Mouse (Mus musculus) C2C12 (cell line): ENCODE results near the gene Cuedc2.

ENCODE experiments used
- CTCF ChIP-seq: IDR thresholded peaks from one replicate; pipeline ENCODE4 v1.5.1; 2011; ENCODE audit not compliant: control insufficient read depth, insufficient read depth, insufficient read length
- MAX ChIP-seq: IDR thresholded peaks from one replicate; pipeline ENCODE4 v1.6.1; 2011; ENCODE audit warnings: mild to moderate bottlenecking, control low read depth
- MYOG ChIP-seq: IDR thresholded peaks from one replicate; pipeline ENCODE4 v1.6.1; 2011; ENCODE audit not compliant: control insufficient read depth, insufficient read length; ENCODE audit errors: extremely low read depth

GRCm38 (mm10) chr19:46286926-46287325, 51.6 kb downstream of the Cuedc2 start:
- TF ChIP-seq CTCF (no peak), MYOG (no peak), MAX (no peak)
